Mouse (Mus musculus) thymus, adult 2 months (tissue): ENCODE measurements around the gene Ap1g1. TPM values are rescaled to one million over a fixed set of nuclear protein-coding genes. Genes with fewer than 3 reads are reported as not detected.

Source experiments
- DNase-seq: peaks from one replicate; pipeline ENCODE4 v3.0.0; 2021
- H3K27ac ChIP-seq: fragments of 200-500 bp; 2 replicates; pipeline ENCODE4 v1.5.1; 2012; ENCODE audit warnings: low read length, control low read depth; ENCODE audit not compliant: control insufficient read depth, insufficient read depth
- H3K27me3 ChIP-seq: fragments of 200-500 bp; 2 replicates; pipeline ENCODE4 v1.6.1; 2012; ENCODE audit warnings: mild to moderate bottlenecking, low read length, moderate library complexity, mixed read lengths; ENCODE audit not compliant: control insufficient read depth, insufficient read depth
- H3K36me3 ChIP-seq: fragments of 200-500 bp; 2 replicates; pipeline ENCODE4 v1.6.1; 2012; ENCODE audit warnings: mild to moderate bottlenecking, low read length, moderate library complexity; ENCODE audit not compliant: control insufficient read depth, insufficient read depth
- H3K4me1 ChIP-seq: fragments of 200-500 bp; replicated peaks from 2 replicates; pipeline ENCODE4 v1.6.1; 2012; ENCODE audit warnings: low read length; ENCODE audit not compliant: control insufficient read depth, insufficient read depth
- H3K4me3 ChIP-seq: fragments of 200-500 bp; 2 replicates; pipeline ENCODE4 v1.5.1; 2012; ENCODE audit warnings: mild to moderate bottlenecking, low read length, control low read depth, moderate library complexity; ENCODE audit not compliant: control insufficient read depth, insufficient read depth
- CTCF ChIP-seq: fragments of 200-500 bp; IDR thresholded peaks from 2 replicates; pipeline ENCODE4 v1.5.1; 2012; ENCODE audit warnings: mild to moderate bottlenecking, control low read depth, low read length, moderate library complexity, borderline replicate concordance; ENCODE audit not compliant: control insufficient read depth, poor library complexity, insufficient read depth; ENCODE audit errors: extremely low read depth
- POLR2A ChIP-seq: fragments of 200-500 bp; IDR thresholded peaks from 2 replicates; pipeline ENCODE4 v1.6.1; 2012; ENCODE audit warnings: mild to moderate bottlenecking, low read length, control low read depth, moderate library complexity; ENCODE audit not compliant: control insufficient read depth, poor library complexity, insufficient read depth; ENCODE audit errors: extremely low read depth
- WGBS: fragments of 180-500 bp; shearing (Covaris S2); methylation state at CpG from one replicate; pipeline ENCODE4 v1.1.7; 2018; 5-methylcytosine and 5-hydroxymethylcytosine counted together
- polyA plus RNA-seq: library from polyadenylated mRNA; depleted of rRNA; stranded (reverse); fragments of >200 nt; gene quantifications from 2 replicates; pipeline ENCODE4 v1.2.3, GENCODE M21; 2012

Gene Ap1g1
- polyA plus RNA-seq, 1 experiment: 42.2 TPM

- Histone ChIP-seq H3K27ac (no peak overlapping the region), H3K4me1 (peaks cover 5% of the 10 kb centered on the region), H3K27me3 (no peaks in the 10 kb centered on the region), H3K36me3 (no peaks in the 10 kb centered on the region), H3K4me3 (peak overlapping the region; percentile 78)
- DNase-seq: no peak
- peak; percentile 1; the same call in 1 of the 2 replicates for TF ChIP-seq POLR2A
- no peak for TF ChIP-seq CTCF
- 22% methylated on average over 24 of the region's 24 CpGs for WGBS
Observed at GRCm38 (mm10) chr8:109779431-109780228, 1.3 kb downstream of the Ap1g1 start.

- H3K27ac ChIP-seq: no peak overlapping the region
- no peak for TF ChIP-seq POLR2A
- TF ChIP-seq CTCF: no peak
- no peak for DNase-seq
- H3K4me1 ChIP-seq: peaks cover 5% of the 10 kb centered on the region
- 79% methylated on average over 4 of the region's 4 CpGs for WGBS
- H3K36me3 ChIP-seq: no peaks in the 10 kb centered on the region
- H3K4me3 ChIP-seq: no peak overlapping the region
- no peaks in the 10 kb centered on the region for H3K27me3 ChIP-seq
Observed at GRCm38 (mm10) chr8:109780548-109780947, 2.2 kb downstream of the Ap1g1 start.

GRCm38 (mm10) chr8:109790938-109791337 is 12.6 kb downstream of the Ap1g1 start:
- H3K4me3 ChIP-seq: no peak overlapping the region
- H3K27ac ChIP-seq: no peak overlapping the region
- H3K27me3 ChIP-seq: no peaks in the 10 kb centered on the region
- H3K4me1 ChIP-seq: no peaks in the 10 kb centered on the region
- WGBS: 71% methylated on average over 2 of the region's 2 CpGs
- no peaks in the 10 kb centered on the region for H3K36me3 ChIP-seq
- no peak for TF ChIP-seq CTCF
- no peak for TF ChIP-seq POLR2A
- DNase-seq: no peak

DNA sequence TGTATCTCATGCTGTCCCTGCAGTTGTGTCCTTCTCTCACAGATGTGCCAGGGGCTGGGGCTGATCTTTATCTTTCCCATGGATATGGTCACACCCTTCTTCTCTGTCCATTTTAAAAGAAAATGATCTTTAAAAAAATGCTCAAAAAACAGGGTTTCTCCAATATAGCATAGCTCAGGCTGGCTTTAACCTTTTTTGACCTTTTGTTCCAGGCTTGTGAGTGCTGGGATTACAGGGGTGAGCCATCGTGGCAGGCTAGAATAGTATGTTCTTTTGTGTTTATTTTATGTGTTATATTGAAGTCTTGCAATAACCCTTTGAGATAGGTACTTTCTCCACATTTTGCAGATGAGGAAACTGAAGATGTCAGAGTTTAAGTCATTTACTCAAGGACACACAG is 16.8 kb downstream of the Ap1g1 start:
- Histone ChIP-seq H3K4me1 (no peaks in the 10 kb centered on the region), H3K36me3 (no peaks in the 10 kb centered on the region), H3K27me3 (no peaks in the 10 kb centered on the region), H3K27ac (no peak overlapping the region), H3K4me3 (no peak overlapping the region)
- TF ChIP-seq CTCF (no peak), POLR2A (no peak)
- no peak for DNase-seq
- 84% methylated on average over 1 of the region's 1 CpGs for WGBS

GRCm38 (mm10) chr8:109798721-109799120 is 20.4 kb downstream of the Ap1g1 start:
- Histone ChIP-seq H3K27ac (no peak overlapping the region), H3K4me3 (no peak overlapping the region), H3K36me3 (no peaks in the 10 kb centered on the region), H3K4me1 (no peaks in the 10 kb centered on the region), H3K27me3 (no peaks in the 10 kb centered on the region)
- DNase-seq: no peak
- no peak for TF ChIP-seq POLR2A
- TF ChIP-seq CTCF: no peak

DNA sequence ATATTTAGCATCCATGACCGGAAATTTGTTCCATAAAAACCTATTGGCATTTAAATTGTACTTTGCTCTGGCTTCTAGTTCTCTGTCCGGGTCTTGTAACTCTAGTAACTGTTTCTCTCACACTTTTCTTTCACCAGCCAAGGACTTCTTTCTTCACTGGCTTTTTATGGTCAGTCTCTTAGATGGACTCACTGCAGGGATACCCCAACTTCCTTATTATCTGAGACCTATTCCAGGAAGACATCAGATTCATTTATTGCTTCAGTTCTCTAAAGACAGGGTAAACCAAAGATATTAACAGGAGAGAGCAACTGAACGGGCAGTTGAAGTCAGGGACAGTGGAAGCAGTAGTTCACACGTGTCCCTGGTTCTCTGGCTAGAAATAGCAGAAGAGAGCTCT is 20.9 kb downstream of the Ap1g1 start:
- DNase-seq: no peak
- WGBS: 89% methylated on average over 4 of the region's 4 CpGs
- Histone ChIP-seq H3K4me3 (no peak overlapping the region), H3K27me3 (no peaks in the 10 kb centered on the region), H3K4me1 (no peaks in the 10 kb centered on the region), H3K27ac (no peak overlapping the region), H3K36me3 (no peaks in the 10 kb centered on the region)
- TF ChIP-seq CTCF (no peak), POLR2A (no peak)
